Mouse (Mus musculus) G1E (cell line): Measurements from ENCODE around the gene Dmrtb1.

Experiments
- CTCF ChIP-seq: IDR thresholded peaks from 2 replicates; pipeline ENCODE4 v1.5.1; 2012; ENCODE audit warnings: low read depth, low read length, inconsistent platforms, mixed read lengths
- GATA1 ChIP-seq: IDR thresholded peaks from 2 replicates; pipeline ENCODE4 v1.6.1; 2012; ENCODE audit warnings: borderline replicate concordance, low read length, inconsistent platforms, mixed read lengths
- POLR2AphosphoS5 ChIP-seq: IDR thresholded peaks from 2 replicates; pipeline ENCODE4 v1.6.1; 2012; ENCODE audit warnings: low read depth, low read length, inconsistent platforms; ENCODE audit not compliant: insufficient replicate concordance
- TAL1 ChIP-seq: conservative IDR thresholded peaks from 2 replicates; pipeline ENCODE4 v1.6.1; 2012; ENCODE audit warnings: low read depth, low read length, inconsistent platforms, mixed read lengths

GRCm38 (mm10) chr4:107716754-107717299 lies 32.8 kb upstream of the Dmrtb1 start:
- TF ChIP-seq CTCF: no peak
- TF ChIP-seq GATA1: no peak
- no peak for TF ChIP-seq POLR2AphosphoS5
- TF ChIP-seq TAL1: no peak
